29 mouse cellular contexts compared by ENCODE assay signal in the genomic region with DNA sequence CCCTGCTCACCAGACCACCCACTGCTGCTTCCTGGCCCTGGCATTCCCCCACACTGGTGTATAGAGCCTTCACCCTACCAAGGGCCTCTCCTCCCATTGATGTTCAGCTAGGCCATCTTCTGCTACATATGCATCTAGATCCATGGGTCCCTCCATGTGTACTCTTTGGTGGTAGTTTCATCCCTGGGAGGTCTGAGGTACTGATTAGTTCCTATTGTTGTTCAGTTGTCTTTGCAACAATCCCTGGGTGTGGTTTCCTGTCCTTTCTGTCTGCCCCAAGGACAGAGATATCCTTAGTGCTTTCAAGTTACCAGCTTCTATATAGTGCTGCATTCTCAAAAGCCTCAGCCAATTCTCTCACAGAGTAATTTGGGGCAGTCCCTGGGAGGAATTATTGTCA.
"Had no signal": no experiment of that assay in that cellular context is flagged by ENCODE, and none has a peak within 500 bp of the region (broad histone marks: within the 10 kb centered on the region; RNA-seq: fewer than 3 reads in every experiment).

No protein-coding gene starts in this region.

- H3K4me1 ChIP-seq: heart, embryonic 10.5 days; heart, embryonic 13.5 days; heart, embryonic 15.5 days; hindbrain, embryonic 13.5 days; hindbrain, embryonic 15.5 days; kidney, embryonic 15.5 days; limb, embryonic 10.5 days; limb, embryonic 12.5 days; liver, embryonic 13.5 days; liver, embryonic 15.5 days had no signal

- H3K27ac ChIP-seq: gastrocnemius, adult 2 months; heart, embryonic 10.5 days; heart, embryonic 13.5 days; heart, embryonic 15.5 days; hindbrain, embryonic 13.5 days; hindbrain, embryonic 15.5 days; hindbrain, postnatal 0 days; kidney, embryonic 15.5 days; kidney, postnatal 0 days; left cerebral cortex, adult 2 months; limb, embryonic 10.5 days; limb, embryonic 12.5 days; liver, embryonic 13.5 days; liver, embryonic 15.5 days had no signal

- H3K36me3 ChIP-seq: heart, embryonic 10.5 days; heart, embryonic 13.5 days; heart, embryonic 15.5 days; hindbrain, embryonic 13.5 days; hindbrain, embryonic 15.5 days; kidney, embryonic 15.5 days; limb, embryonic 10.5 days; limb, embryonic 12.5 days; liver, embryonic 13.5 days; liver, embryonic 15.5 days had no signal

- H3K9me3 ChIP-seq: heart, embryonic 10.5 days; heart, embryonic 13.5 days; heart, embryonic 15.5 days; hindbrain, embryonic 13.5 days; hindbrain, embryonic 15.5 days; kidney, embryonic 15.5 days; limb, embryonic 10.5 days; limb, embryonic 12.5 days; liver, embryonic 13.5 days; liver, embryonic 15.5 days had no signal

- H3K9ac ChIP-seq: heart, embryonic 13.5 days; heart, embryonic 15.5 days; hindbrain, embryonic 13.5 days; hindbrain, embryonic 15.5 days; kidney, embryonic 15.5 days; limb, embryonic 12.5 days; liver, embryonic 13.5 days; liver, embryonic 15.5 days had no signal

- DNase-seq: gastrocnemius, adult 2 months; gastrocnemius, postnatal 10 days; gastrocnemius, postnatal 25 days; heart, adult 18-20 months; heart, postnatal 14 days; heart, postnatal 36 days; kidney, adult 11 months; kidney, adult 2 months; kidney, adult 9 months; kidney, postnatal 14 days; kidney, postnatal 36 days; layer of hippocampus, adult 9-11 months; layer of hippocampus, postnatal 36 days; liver; liver, embryonic 13.5 days had no signal

- H3K27me3 ChIP-seq: heart, embryonic 13.5 days; heart, embryonic 15.5 days; hindbrain, embryonic 13.5 days; hindbrain, embryonic 15.5 days; kidney, embryonic 15.5 days; limb, embryonic 12.5 days; liver, embryonic 13.5 days; liver, embryonic 15.5 days had no signal

- H3K4me2 ChIP-seq: heart, embryonic 13.5 days; heart, embryonic 15.5 days; hindbrain, embryonic 13.5 days; hindbrain, embryonic 15.5 days; kidney, embryonic 15.5 days; limb, embryonic 12.5 days; liver, embryonic 11.5 days; liver, embryonic 13.5 days; liver, embryonic 15.5 days had no signal

- H3K4me3 ChIP-seq: gastrocnemius, adult 2 months; heart, embryonic 10.5 days; heart, embryonic 13.5 days; heart, embryonic 15.5 days; hindbrain, embryonic 13.5 days; hindbrain, embryonic 15.5 days; kidney, embryonic 15.5 days; left cerebral cortex, adult 2 months; limb, embryonic 10.5 days; limb, embryonic 12.5 days; liver, embryonic 13.5 days; liver, embryonic 15.5 days had no signal

- ATAC-seq: hindbrain, postnatal 0 days; intestine, embryonic 16.5 days had no signal
